Mouse (Mus musculus) kidney, postnatal 4 days (tissue): ENCODE data around the gene Ptprd.

Experiments used
- DNase-seq, 2 experiments: peaks; one replicate each; pipeline ENCODE4 v3.0.0; 2021; ENCODE audit warnings: mixed read lengths in 2 of 2

Gene Ptprd

GRCm38 (mm10) chr4:77241852-77242455, 969.8 kb downstream of the Ptprd start:
- DNase-seq: no peak

DNA sequence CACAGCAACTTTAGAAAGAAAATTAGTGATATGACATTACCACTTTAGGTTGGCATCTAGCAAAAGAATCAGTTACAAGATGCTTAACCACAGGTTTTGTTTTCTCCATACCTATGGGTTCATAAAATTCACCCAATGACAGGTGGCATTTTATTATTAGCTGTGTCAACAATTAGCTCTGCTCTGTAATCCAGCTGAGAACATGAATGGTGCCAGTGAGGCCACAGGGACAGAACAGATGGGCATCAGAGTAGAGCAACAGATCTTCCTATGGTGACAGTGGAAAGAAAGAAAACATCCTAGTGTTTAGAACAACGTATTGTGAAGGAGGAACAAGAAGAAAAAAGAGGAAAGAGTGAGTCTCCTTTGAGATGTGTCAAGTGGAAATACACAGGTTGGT, 973.6 kb downstream of the Ptprd start:
- no peak for DNase-seq

DNA sequence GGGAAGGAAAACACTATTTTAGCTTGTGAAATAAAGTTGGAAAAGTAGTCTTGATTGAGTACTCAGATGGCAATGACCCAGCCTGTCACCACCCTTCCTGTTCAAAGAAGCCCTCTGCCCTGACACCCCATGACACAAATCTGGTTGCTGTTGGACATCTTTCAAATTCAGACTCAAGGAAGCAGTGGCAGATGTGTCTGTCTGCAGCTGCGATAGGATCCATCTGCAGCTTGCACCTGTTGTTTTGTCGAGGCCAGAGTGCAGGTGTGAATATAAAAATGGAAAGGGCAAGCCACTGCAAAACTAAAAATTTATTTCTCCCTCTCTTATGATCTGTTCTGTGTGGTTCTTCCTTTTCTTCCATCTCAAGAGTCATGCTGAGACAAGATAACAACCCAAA, 978.5 kb downstream of the Ptprd start:
- DNase-seq: no peak

GRCm38 (mm10) chr4:77168866-77169265, 1042.9 kb downstream of the Ptprd start:
- no peak for DNase-seq

GRCm38 (mm10) chr4:77157601-77158000, 1054.2 kb downstream of the Ptprd start:
- no peak for DNase-seq

DNA sequence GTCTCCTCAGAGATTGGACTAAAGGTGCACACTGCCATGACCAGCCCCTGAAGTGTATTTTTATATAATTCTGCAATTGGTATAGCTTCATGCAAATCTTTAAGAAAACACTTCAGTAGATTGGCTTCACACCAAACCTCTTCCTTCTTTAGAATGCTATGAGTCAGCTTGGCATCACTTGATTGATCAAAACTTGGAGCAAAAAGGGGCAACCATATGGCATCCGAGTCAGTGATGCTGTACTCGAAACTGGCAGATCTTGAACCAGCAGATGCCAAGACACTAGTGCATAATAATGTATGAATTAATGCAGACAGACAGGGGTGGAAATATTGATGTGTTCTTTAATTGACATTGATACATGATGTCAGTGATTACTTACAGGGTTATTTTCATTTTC, 1056.2 kb downstream of the Ptprd start:
- DNase-seq: no peak

- DNase-seq: no peak
These were observed 1056.7 kb downstream of the Ptprd start for GRCm38 (mm10) chr4:77155037-77155436.

DNA sequence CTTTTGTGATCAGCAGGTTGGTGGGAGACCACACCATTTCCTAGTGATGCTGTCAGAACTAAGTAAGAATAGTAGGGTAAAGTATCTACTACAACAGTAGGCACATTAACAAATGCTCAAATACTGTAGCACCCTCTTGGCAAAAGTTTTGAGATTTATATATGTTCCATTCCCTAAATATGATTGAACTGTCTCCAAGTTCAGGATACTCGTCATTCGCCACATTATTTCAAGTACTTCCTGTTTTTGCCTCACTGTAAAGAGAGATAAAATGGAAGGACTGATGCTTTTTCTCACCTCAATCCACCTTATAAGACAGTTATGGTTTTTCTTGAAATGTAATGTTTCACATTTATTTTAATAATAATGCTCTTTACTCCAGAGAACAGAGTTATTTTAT, 1086.9 kb downstream of the Ptprd start:
- no peak for DNase-seq

DNA sequence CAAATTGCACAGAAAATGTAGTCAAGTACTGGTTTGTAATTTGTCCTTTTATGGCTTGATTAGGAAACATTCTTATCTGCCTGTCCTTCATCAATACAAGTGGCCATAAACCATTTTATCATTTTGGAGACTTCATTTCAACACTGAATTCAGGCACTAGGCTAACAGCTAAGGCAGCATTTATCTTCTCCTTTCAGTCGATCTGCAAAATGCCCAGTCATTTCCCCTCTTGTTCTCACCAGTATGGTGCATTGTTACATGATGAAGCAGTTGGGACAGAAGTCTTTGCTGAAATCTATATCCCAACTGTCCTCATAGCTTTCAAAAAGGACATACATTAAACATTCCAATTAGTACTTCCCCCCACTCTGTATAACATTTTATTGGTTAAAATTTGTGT, 1100.9 kb downstream of the Ptprd start:
- DNase-seq: no peak

DNA sequence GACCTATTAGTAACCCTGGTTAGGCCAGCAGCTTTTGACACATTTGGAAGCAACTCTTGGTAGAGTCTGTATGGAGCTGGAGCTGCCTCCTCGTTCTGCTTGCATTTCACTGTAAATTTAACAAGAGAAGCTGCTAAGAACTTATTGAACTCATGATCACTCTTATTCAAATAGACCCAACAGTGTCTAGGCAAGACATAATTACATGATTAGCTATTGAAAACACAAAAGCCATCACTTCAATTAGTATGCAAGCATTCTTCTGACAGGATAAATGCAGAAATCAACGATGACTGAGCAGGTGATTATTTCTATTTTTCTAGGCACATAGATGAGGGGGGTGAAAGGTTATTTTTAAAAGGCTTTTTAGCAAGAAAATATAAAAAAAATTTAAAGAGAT, 1104.5 kb downstream of the Ptprd start:
- DNase-seq: no peak

DNA sequence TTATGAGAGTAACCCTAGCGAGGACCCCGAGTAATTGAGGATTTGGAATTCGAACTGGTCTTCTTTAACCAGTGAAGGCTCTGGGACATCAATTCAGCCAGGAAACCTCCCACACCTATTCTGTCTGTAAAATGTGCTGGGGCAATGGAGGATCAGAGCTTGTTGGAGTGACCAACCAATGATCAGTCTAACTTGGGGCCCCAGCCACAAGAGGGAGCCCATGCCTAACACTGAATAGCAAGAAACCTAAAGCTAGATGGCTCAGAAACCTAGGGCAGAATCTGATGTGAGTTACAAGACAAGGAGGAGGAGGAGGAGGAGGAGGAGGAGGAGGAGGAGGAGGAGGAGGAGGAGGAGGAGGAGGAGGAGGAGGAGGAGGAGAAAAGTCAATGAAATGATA, 1128.6 kb downstream of the Ptprd start:
- peak; percentile 70 to 75 for DNase-seq

DNA sequence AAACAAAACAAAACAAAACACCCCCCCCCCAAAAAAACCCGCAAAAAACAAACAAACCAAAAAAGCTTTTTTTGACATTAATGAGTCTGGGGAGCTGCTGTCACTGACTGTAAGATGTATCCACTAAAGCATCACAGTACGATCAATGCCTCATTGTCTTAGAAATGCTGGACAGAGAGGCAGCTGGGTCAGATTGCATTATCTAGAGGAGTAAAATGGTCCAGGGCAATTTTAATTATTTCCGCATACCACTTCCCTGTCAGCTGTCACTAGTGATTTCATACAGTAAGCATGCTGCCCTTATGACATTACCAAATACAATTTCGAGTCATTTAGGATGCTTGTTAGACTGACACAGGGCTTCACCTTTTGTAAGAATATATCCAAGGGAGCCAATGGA, 1134.2 kb downstream of the Ptprd start:
- no peak for DNase-seq

GRCm38 (mm10) chr4:77050536-77051207, 1161.1 kb downstream of the Ptprd start:
- no peak for DNase-seq

DNA sequence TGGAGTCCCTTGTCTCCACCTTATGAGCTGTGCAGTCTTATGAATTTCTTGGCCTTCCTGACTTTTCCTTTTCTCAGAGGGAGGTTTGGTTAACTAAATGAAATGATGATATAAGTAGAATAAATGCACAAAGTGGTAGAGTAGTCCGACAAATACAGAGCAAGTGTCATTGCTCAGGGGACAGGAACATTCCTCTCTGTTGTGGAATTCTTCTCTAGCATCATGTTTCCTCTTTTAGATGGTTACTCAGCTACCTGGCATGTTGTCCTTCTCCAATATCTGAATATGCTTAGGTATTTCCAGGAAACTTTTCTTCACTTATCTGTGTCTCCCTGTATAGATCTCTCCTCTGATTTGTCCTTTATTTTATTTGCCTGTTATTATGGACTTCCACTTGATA, 1207.3 kb downstream of the Ptprd start:
- no peak for DNase-seq

GRCm38 (mm10) chr4:76996172-76996571, 1215.6 kb downstream of the Ptprd start:
- no peak for DNase-seq

- DNase-seq: no peak
These were observed 1221.8 kb downstream of the Ptprd start for GRCm38 (mm10) chr4:76989961-76990360.

- DNase-seq: no peak
These were observed 1234.5 kb downstream of the Ptprd start for GRCm38 (mm10) chr4:76977056-76977809.

DNA sequence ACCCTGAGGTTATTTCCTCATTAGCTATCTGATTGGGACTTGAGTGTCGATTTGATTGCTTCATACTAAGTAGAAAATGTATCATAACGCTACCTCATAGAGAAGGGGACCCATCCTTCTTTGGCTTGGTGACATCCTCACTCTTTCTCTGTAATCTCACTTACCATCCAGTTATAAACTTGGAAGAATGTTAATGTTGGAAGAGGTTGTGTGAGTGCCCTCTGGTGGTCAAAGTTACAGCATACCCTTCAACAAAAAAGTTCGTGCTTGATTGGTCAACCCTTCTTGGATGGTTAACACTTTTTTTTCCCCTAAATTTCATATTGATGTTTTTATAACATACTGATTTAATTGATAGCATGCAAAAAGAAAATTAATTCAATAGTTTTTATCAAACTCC, 1263.5 kb downstream of the Ptprd start:
- DNase-seq: peak; percentile 38 to 53

- peak in 1 of 2 experiments; percentile 1 for DNase-seq
These were observed 1270.1 kb downstream of the Ptprd start for GRCm38 (mm10) chr4:76941382-76942360.

GRCm38 (mm10) chr4:76931559-76931958, 1280.2 kb downstream of the Ptprd start:
- DNase-seq: no peak

DNA sequence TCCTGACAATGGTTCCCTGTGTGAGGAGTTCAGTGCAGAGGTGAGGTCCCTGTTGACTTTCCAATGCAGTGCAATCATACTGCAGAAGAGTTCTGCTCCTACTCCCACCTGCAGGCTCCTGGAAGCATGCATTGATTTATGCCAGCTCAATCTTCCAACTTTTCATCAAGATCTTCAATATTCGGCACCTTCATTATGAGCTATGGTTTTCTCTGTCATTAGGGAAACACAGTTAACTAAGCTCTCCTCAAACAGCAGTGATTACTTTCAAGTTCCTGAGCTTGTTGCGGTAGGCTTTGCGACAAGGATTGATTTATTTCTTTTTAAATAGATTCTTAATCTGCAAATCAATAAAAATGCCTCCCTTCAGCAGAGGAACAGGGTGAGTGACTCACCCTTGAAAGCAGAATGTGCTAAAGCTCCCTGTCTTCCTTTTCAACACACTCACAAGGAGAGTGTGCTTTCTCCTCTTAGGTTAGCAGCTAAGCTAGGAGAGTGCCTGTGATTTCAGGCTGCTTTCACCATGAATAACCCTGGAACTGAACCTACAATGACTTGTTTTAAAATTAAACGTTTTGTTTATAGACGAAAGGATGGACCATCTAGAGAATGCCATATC, 1298.1 kb downstream of the Ptprd start:
- DNase-seq: no peak

DNA sequence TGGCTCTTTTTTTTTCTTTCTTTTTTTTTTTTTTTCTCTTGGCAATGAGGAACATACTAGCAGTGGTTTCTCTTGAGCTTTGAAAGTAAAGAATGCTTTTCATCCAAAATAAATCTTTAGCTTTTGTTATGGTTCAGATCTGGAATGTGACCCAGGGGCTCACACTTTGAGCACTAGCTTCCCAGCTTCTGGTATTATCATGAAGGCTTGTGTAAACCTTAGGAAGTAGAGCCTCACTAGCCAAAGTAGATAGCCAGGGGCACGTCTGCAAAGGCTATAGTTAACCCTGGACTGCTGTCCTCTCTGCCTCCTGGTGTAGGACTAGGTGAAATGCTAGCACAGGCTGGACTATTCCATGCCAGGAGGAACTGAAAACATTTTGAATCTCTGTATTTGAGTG, 1310.1 kb downstream of the Ptprd start:
- peak; percentile 1 to 16 for DNase-seq
